Mouse (Mus musculus) heart, adult 2 months (tissue): ENCODE measurements at regions not wholly inside any gene's neighbourhood (a gene's known extent, or its start where the extent isn't known, plus 50 kb on each side); places are given as distances from the start of the nearest gene placed in this dataset.

Experiments
- DNase-seq, 2 experiments: peaks; one replicate each; pipeline ENCODE4 v3.0.0; 2021
- H3K27ac ChIP-seq: fragments of 200-600 bp; 2 replicates; pipeline ENCODE4 v1.8.1; 2022
- H3K27me3 ChIP-seq: fragments of 200-500 bp; 2 replicates; pipeline ENCODE4 v1.6.1; 2012; ENCODE audit warnings: mild to moderate bottlenecking, low read length, inconsistent platforms, mixed read lengths; ENCODE audit not compliant: control insufficient read depth, insufficient read depth
- H3K36me3 ChIP-seq: fragments of 200-500 bp; 2 replicates; pipeline ENCODE4 v1.6.1; 2012; ENCODE audit warnings: low read length, inconsistent platforms; ENCODE audit not compliant: control insufficient read depth, insufficient read depth
- H3K4me1 ChIP-seq: fragments of 200-500 bp; 2 replicates; pipeline ENCODE4 v1.6.1; 2011; ENCODE audit warnings: low read length; ENCODE audit not compliant: control insufficient read depth, insufficient read depth
- H3K4me3 ChIP-seq: fragments of 200-600 bp; 2 replicates; pipeline ENCODE4 v1.8.1; 2022
- H3K79me2 ChIP-seq: fragments of 200-500 bp; replicated peaks from 2 replicates; pipeline ENCODE4 v1.6.1; 2012; ENCODE audit warnings: mild to moderate bottlenecking, inconsistent platforms, low read length, moderate library complexity, mixed read lengths; ENCODE audit not compliant: control insufficient read depth, insufficient read depth
- H3K9ac ChIP-seq: fragments of 200-500 bp; 2 replicates; pipeline ENCODE4 v1.6.1; 2012; ENCODE audit warnings: low read depth, mild to moderate bottlenecking, control low read depth, inconsistent platforms, low read length, mixed read lengths
- CTCF ChIP-seq: fragments of 200-600 bp; IDR thresholded peaks from 2 replicates; pipeline ENCODE4 v1.8.1; 2022; ENCODE audit warnings: antibody characterized with exemption, mild to moderate bottlenecking, moderate library complexity
- EP300 ChIP-seq: fragments of 200-500 bp; IDR thresholded peaks from 2 replicates; pipeline ENCODE4 v1.6.1; 2011; ENCODE audit warnings: low read depth, low read length, control low read depth; ENCODE audit not compliant: insufficient read depth
- POLR2A ChIP-seq: fragments of 200-500 bp; IDR thresholded peaks from 2 replicates; pipeline ENCODE4 v1.6.1; 2011; ENCODE audit warnings: mild to moderate bottlenecking, low read depth, low read length, control low read depth; ENCODE audit not compliant: insufficient read depth
- WGBS: fragments of 180-500 bp; shearing (Covaris S2); methylation state at CpG from one replicate; pipeline ENCODE4 v1.1.7; 2018; 5-methylcytosine and 5-hydroxymethylcytosine counted together
- intact Hi-C: fragments of 180-260 bp; cut with DNase I; formaldehyde crosslinking; loops from one replicate; pipeline ENCODE4 v1.15.1; 2025

DNA sequence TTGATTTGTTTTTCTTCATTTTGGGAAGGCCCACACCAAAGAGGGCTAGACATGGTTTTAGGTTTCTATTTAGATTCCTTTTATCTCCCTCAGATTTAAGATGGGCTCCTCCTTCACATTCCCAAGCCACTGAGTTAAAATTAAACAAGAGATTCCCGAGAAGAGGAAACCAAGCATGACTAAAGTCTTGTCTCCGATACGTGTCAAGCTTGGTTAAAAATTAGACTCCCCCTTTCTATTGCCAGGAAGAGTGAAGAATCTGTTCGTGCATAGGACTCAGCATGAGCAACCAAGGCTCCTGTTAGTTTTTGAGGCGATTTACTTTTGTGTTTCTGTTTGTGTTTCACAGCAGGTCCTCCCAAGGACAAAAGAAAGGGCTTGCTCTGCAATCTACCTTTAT lies 101.9 kb upstream of the Cdh6 start:
- H3K4me3 ChIP-seq: no peak overlapping the region
- H3K36me3 ChIP-seq: no peaks in the 10 kb centered on the region
- H3K4me1 ChIP-seq: no peaks in the 10 kb centered on the region
- no peaks in the 10 kb centered on the region for H3K27me3 ChIP-seq
- no peaks in the 10 kb centered on the region for H3K79me2 ChIP-seq
- no peak for DNase-seq
- WGBS: 37% methylated on average over 5 of the region's 5 CpGs
- no peak overlapping the region for H3K9ac ChIP-seq
- no peak for TF ChIP-seq EP300
- TF ChIP-seq POLR2A: no peak
- no peak for TF ChIP-seq CTCF
- intact Hi-C loops: no loop called here
- no peak overlapping the region for H3K27ac ChIP-seq

DNA sequence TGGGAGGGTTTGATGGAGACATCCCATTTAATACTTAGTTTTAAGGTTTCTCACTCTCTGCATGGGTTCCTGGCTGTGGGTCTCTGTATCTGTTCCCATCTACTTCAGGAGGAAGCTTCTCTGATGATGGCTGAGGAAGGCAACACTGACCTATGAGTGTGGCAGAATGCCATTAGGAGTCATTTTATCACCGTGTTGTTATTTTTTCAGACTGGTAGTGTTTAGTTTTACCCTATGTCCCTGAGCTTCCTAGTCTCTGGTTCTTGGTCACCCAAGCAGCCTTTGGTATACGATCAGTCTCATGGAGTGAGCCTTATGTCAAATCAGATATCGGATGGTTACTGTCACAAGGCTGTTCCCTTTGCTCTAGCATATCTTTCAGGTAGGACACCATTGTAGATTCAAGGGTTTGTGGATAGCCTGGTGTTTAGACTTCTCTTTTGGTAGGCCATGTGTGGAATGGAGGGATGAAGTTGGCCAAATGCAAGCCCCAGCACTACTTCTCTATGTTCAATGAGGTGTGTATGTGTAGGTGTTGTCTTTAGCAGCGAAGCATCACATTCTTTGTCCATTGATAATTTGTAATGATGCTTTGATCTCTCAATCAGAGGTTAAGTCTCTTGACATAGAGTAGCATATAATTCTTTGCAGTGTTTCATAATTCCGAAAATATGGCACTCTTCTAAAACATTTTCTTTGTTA lies 101.0 kb upstream of the Cdh6 start:
- Histone ChIP-seq H3K4me1 (no peaks in the 10 kb centered on the region), H3K9ac (no peak overlapping the region), H3K36me3 (no peaks in the 10 kb centered on the region), H3K79me2 (no peaks in the 10 kb centered on the region), H3K27me3 (no peaks in the 10 kb centered on the region), H3K27ac (no peak overlapping the region), H3K4me3 (no peak overlapping the region)
- no peak for DNase-seq
- 86% methylated on average over 5 of the region's 5 CpGs for WGBS
- intact Hi-C loops: no loop called here
- TF ChIP-seq CTCF (no peak), EP300 (no peak), POLR2A (no peak)

DNA sequence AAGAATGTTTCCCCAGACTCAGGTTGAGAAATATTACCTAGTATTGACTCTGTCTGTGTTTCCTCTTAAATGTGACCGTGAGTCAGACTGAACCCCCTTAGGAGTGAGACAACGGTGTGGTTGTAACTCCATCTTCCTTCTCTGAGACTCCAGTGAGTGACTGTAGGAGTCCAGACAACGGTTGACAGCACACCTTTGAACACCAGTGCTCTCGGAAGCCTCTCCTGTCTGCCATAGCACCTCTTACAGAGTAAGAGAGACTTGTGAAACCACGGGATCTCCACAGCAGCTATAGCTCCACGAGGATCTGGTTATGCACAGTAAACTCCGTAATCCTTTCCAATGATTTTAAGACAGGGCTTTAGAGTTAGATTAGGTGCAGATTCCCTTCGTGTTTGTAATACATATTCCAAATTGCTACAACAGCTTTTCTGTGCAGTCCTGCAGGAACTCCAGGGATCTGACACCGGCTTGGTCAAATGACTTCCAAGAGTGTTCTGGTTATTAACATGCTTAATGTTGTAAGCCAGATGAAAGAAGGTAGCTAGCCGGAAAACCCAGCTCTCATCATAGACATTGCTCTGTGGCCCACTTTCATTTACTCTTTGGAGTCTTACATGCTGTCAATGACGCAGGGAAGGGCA lies 72.7 kb upstream of the Cdh6 start:
- DNase-seq: no peak
- Histone ChIP-seq H3K79me2 (no peaks in the 10 kb centered on the region), H3K27ac (no peak overlapping the region), H3K4me1 (no peaks in the 10 kb centered on the region; the same call in 1 of the 2 replicates), H3K4me3 (no peak overlapping the region), H3K27me3 (no peaks in the 10 kb centered on the region), H3K9ac (no peak overlapping the region), H3K36me3 (no peaks in the 10 kb centered on the region)
- 90% methylated on average over 11 of the region's 11 CpGs for WGBS
- intact Hi-C loops: no loop called here
- TF ChIP-seq POLR2A: no peak
- no peak for TF ChIP-seq CTCF
- TF ChIP-seq EP300: no peak

DNA sequence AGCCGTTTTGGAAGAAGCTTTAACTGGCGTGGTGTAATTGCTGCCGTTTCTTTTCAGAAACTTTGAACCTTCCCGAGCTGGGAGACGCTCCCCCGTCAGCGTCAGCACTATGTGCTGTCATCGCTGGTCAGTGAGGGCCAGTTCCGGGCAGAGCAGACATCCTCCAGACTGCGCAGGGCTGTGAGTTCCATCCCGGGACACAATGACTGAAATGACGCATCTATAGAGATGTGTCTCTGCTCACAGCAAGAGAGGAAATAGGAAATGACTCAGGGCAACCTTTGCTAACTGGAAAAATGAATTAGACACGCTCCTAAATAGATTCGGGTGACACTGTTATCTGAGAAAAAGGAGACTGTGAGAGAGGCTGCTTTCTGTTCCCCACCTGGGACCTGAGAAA lies 70.8 kb upstream of the Cdh6 start:
- no peak for DNase-seq
- H3K79me2 ChIP-seq: no peaks in the 10 kb centered on the region
- WGBS: 6% methylated on average over 14 of the region's 14 CpGs
- H3K9ac ChIP-seq: no peak overlapping the region
- intact Hi-C loops: no loop called here
- TF ChIP-seq CTCF (no peak), POLR2A (no peak), EP300 (no peak)
- no peak overlapping the region for H3K4me3 ChIP-seq
- H3K27ac ChIP-seq: no peak overlapping the region
- no peaks in the 10 kb centered on the region for H3K36me3 ChIP-seq
- no peaks in the 10 kb centered on the region for H3K27me3 ChIP-seq
- H3K4me1 ChIP-seq: no peaks in the 10 kb centered on the region; the same call in 1 of the 2 replicates

DNA sequence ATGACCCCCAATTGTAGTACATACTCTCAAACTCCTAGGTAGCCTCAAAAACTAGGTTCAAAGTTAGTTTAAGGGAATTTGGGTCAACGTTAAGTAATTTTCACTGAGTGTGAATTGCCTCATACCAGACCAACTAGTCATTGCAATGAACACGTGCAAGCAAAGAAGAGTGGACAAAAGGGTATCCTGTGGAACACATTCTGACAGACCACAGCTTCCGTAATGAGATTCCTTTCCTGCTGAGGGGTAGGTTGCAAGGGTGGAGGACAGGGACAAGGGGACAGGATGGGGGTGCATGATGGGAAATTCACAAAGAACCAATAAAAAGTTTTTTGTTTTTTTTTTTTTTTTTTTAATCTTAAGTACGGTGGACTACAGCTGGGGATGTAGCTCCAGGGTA lies 70.1 kb upstream of the Cdh6 start:
- WGBS: 67% methylated on average over 4 of the region's 4 CpGs
- no peak for TF ChIP-seq POLR2A
- TF ChIP-seq EP300: no peak
- no peak for TF ChIP-seq CTCF
- DNase-seq: no peak
- no peak overlapping the region for H3K9ac ChIP-seq
- no peak overlapping the region for H3K4me3 ChIP-seq
- no peak overlapping the region for H3K27ac ChIP-seq
- intact Hi-C loops: no loop called here
- H3K79me2 ChIP-seq: no peaks in the 10 kb centered on the region
- no peaks in the 10 kb centered on the region; the same call in 1 of the 2 replicates for H3K4me1 ChIP-seq
- no peaks in the 10 kb centered on the region for H3K27me3 ChIP-seq
- H3K36me3 ChIP-seq: no peaks in the 10 kb centered on the region

DNA sequence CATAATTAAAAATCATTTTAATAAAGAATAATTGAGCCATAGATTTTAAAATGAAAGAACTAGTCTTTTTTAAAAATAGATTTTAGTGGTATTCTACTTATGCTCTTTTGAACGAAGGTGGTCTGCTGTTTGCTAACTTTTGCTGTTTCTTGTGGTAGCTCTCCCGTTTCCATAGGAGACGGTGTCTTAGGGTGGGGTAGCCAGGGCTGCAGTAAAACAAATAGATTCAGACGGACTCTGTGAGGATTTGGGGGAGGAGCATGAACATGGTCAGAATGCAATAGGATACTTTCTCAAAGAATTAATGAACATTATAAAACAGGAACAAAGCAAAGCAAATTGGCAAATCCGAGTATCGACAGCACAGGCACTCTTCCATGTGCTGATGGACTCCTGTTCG lies 67.5 kb upstream of the Cdh6 start:
- H3K36me3 ChIP-seq: no peaks in the 10 kb centered on the region
- intact Hi-C loops: no loop called here
- no peak overlapping the region for H3K27ac ChIP-seq
- no peak for DNase-seq
- H3K4me1 ChIP-seq: no peaks in the 10 kb centered on the region; the same call in 1 of the 2 replicates
- no peaks in the 10 kb centered on the region for H3K79me2 ChIP-seq
- H3K4me3 ChIP-seq: no peak overlapping the region
- no peaks in the 10 kb centered on the region for H3K27me3 ChIP-seq
- WGBS: 85% methylated on average over 7 of the region's 7 CpGs
- TF ChIP-seq CTCF (no peak), POLR2A (no peak), EP300 (no peak)
- no peak overlapping the region for H3K9ac ChIP-seq
